Mouse (Mus musculus): ENCODE measurements around the gene Gm49361.

GRCm38 (mm10) chr14:57646155-57646554 lies 99.7 kb downstream of the Gm49361 start:
- TF ChIP-seq EP300 (IDR thresholded peaks at IDR 0.05; ENCODE audit: insufficient read depth, low read depth, low read length): no peak
- no peak for TF ChIP-seq CTCF (IDR thresholded peaks at IDR 0.05)
